Mouse (Mus musculus): ENCODE results near the gene Tagap. TPM values are rescaled to one million over a fixed set of nuclear protein-coding genes. Genes with fewer than 3 reads are reported as not detected.
A peak's percentile ranks its signal among the peaks of the same experiment; 100 is the strongest.

Gene Tagap
- polyA plus RNA-seq, 1 experiment from 2014 or later, result 1.5 TPM

GRCm38 (mm10) chr17:7918355-7918754 is 7.4 kb upstream of the Tagap start:
- Histone ChIP-seq H3K27me3 (ENCODE audit: insufficient read depth, low read length) (no peaks in the 10 kb centered on the region), H3K27ac (ENCODE audit: low read depth) (no peak overlapping the region), H3K4me2 (ENCODE audit: low read depth, low read length) (no peak overlapping the region), H3K36me3 (replicated peaks; ENCODE audit: insufficient read depth, low read length) (no peaks in the 10 kb centered on the region), H3K4me3 (ENCODE audit: low read depth, low read length) (no peak overlapping the region), H3K9ac (replicated peaks) (no peak overlapping the region), H3K9me3 (ENCODE audit: low read length) (no peaks in the 10 kb centered on the region), H3K4me1 (ENCODE audit: insufficient read depth) (peaks cover 4% of the 10 kb centered on the region; the same call in 1 of the 2 replicates)
- no peak for DNase-seq
- TF ChIP-seq CTCF (IDR thresholded peaks at IDR 0.05; ENCODE audit: low read depth), result no peak
- TF ChIP-seq EP300 (IDR thresholded peaks at IDR 0.05; ENCODE audit: low read depth), result no peak
- ATAC-seq, result no peak
- WGBS (ENCODE audit: insufficient replicate concordance), result 63% methylated on average over 2 of the region's 2 CpGs

DNA sequence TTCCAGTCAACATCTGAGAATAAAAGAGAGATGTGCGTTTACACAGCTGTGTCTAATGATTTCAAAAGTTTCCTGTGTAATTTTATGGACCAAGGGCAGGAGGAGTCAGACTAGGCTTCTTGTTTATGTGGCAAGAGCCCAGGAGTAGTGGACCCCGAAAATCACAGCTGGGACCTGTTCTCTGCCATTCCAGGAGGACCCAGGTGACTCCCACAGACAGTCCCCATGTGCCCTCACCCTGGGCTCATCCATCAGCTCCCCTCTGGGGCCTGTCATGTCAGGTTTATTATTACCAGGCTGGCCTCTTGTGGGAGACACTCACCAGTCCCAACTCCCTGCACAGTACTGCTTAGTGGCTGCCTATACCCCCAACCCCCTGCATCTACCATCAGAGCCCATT is 6.6 kb upstream of the Tagap start:
- H3K9me3 ChIP-seq (ENCODE audit: low read length), result no peaks in the 10 kb centered on the region
- H3K27me3 ChIP-seq (ENCODE audit: insufficient read depth, low read length), result no peaks in the 10 kb centered on the region
- ATAC-seq, result no peak
- no peak overlapping the region for H3K27ac ChIP-seq (ENCODE audit: low read depth)
- no peaks in the 10 kb centered on the region for H3K36me3 ChIP-seq (replicated peaks; ENCODE audit: insufficient read depth, low read length)
- H3K4me3 ChIP-seq (ENCODE audit: low read depth, low read length), result no peak overlapping the region
- no peak overlapping the region for H3K9ac ChIP-seq (replicated peaks)
- WGBS (ENCODE audit: insufficient replicate concordance), result 47% methylated on average over 2 of the region's 2 CpGs
- H3K4me2 ChIP-seq (ENCODE audit: low read depth, low read length), result no peak overlapping the region
- peaks cover 4% of the 10 kb centered on the region; the same call in 1 of the 2 replicates for H3K4me1 ChIP-seq (ENCODE audit: insufficient read depth)
- DNase-seq, result no peak
- TF ChIP-seq CTCF (IDR thresholded peaks at IDR 0.05; ENCODE audit: low read depth) (no peak), EP300 (IDR thresholded peaks at IDR 0.05; ENCODE audit: low read depth) (no peak)

DNA sequence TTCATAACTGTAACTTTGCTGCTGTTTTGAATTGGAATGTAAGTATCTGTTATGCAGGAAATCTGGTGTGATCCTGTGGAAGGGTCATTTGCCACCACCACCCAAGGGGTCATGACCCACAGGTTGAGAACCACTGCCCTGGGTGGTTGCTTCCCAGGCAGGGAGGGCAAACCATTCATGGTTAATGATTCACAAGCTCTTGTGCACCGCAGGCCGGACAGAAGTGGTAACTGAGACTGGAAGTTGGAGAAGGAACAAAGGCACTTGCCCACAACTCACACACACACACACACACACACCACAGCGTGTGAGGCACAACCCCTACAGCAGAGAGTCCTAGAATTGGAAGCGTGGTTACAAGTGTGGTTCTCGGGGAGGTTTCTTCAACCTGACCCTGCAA is 3.2 kb upstream of the Tagap start:
- H3K4me2 ChIP-seq (ENCODE audit: low read depth, low read length), result no peak overlapping the region
- H3K4me3 ChIP-seq (ENCODE audit: low read depth, low read length), result no peak overlapping the region
- H3K27ac ChIP-seq (ENCODE audit: low read depth), result no peak overlapping the region
- no peak for TF ChIP-seq EP300 (IDR thresholded peaks at IDR 0.05; ENCODE audit: low read depth)
- 0 out of 2 replicates have a peak, but pooled peaks have one; percentile 5 for TF ChIP-seq CTCF (IDR thresholded peaks at IDR 0.05; ENCODE audit: low read depth)
- no peaks in the 10 kb centered on the region for H3K4me1 ChIP-seq (ENCODE audit: insufficient read depth)
- DNase-seq, result no peak
- H3K9me3 ChIP-seq (ENCODE audit: low read length), result no peaks in the 10 kb centered on the region
- H3K36me3 ChIP-seq (replicated peaks; ENCODE audit: insufficient read depth, low read length), result no peaks in the 10 kb centered on the region
- WGBS (ENCODE audit: insufficient replicate concordance), result 48% methylated on average over 5 of the region's 5 CpGs
- no peaks in the 10 kb centered on the region for H3K27me3 ChIP-seq (ENCODE audit: insufficient read depth, low read length)
- no peak overlapping the region for H3K9ac ChIP-seq (replicated peaks)
- ATAC-seq, result peak; percentile 51; the same call in 1 of the 2 replicates

DNA sequence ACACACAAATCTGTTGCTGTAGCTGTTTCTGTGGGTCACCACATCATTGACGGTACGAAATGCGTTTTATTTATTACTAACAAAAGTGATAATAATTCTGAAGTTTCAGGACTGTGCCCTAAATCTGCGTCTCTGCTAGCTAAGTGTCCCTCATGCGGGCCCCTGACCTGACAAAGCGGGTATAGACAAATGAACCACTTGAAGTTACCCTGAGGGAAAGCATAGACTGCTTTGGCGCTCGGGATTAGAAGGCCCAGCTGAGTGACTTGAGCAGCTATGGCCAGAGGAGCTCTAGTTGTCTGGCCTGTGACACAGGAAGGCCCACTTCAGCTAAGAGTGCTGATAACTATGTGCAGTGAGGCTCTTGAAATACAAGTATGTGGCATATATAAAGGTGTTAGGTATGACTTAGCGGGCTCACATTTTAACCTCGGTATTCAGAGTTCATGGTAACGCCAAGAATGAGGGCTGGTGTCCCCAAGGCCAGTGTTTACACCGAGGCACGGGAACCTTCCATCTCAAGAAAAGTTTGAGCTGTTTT is 1.5 kb upstream of the Tagap start:
- DNase-seq (no peak), ATAC-seq (no peak)
- Histone ChIP-seq H3K27me3 (ENCODE audit: insufficient read depth, low read length) (no peaks in the 10 kb centered on the region), H3K4me3 (ENCODE audit: low read depth, low read length) (no peak overlapping the region), H3K4me2 (ENCODE audit: low read depth, low read length) (no peak overlapping the region), H3K4me1 (ENCODE audit: insufficient read depth) (no peaks in the 10 kb centered on the region), H3K9me3 (ENCODE audit: low read length) (no peaks in the 10 kb centered on the region), H3K36me3 (replicated peaks; ENCODE audit: insufficient read depth, low read length) (no peaks in the 10 kb centered on the region), H3K9ac (replicated peaks) (no peak overlapping the region), H3K27ac (ENCODE audit: low read depth) (no peak overlapping the region)
- 84% methylated on average over 13 of the region's 13 CpGs for WGBS (ENCODE audit: insufficient replicate concordance)
- no peak for TF ChIP-seq CTCF (IDR thresholded peaks at IDR 0.05; ENCODE audit: low read depth)
- TF ChIP-seq EP300 (IDR thresholded peaks at IDR 0.05; ENCODE audit: low read depth), result no peak

DNA sequence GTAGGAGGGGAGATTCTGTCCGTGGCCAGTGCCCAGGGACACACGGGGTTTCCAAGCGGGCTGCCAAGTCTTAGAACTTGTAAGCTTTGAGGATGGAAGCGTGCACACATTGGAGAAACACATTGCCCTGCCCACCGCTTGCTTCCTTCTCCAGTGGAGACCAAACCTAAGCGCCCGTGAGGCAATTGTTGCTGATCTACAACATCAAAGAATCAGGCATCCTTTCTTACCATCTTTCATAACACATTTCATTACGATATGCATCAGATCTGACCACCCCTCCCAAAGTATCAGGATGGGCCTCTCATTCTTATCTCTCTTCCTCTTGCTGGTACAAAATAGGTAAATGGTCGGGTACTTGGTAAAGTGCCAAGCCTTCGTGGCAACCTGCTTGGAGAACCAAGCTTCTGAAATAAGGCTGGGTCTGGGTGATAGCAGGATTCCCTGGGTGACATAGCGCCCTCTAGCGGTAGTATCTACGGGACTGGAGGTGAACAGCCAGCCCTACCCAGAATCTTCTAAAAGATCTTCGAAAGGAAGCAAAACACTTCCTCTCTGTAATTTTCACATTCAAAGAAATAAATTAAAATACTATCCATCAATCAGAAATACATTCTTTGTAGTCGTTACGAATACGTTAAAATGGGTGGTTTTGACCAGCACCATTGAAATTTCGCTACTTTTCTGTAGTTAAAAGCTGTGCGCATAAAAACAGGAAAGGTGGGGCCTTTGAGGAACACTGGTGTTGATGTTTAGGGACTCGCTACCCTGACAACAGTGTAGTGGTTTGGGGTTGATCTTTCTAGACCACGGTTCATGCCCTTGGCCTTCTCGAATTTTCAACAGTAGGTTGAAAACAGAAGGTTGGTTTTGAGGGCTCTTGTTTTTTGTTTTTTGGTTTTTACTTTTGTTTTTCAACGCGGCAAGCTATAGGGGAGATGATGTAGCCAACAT is 2.1 kb downstream of the Tagap start:
- no peaks in the 10 kb centered on the region for H3K36me3 ChIP-seq (replicated peaks; ENCODE audit: insufficient read depth, low read length)
- no peaks in the 10 kb centered on the region for H3K9me3 ChIP-seq (ENCODE audit: low read length)
- H3K27me3 ChIP-seq (ENCODE audit: insufficient read depth, low read length), result no peaks in the 10 kb centered on the region
- 53% methylated on average over 24 of the region's 24 CpGs for WGBS (ENCODE audit: insufficient replicate concordance)
- H3K9ac ChIP-seq (replicated peaks), result no peak overlapping the region
- H3K4me1 ChIP-seq (ENCODE audit: insufficient read depth), result no peaks in the 10 kb centered on the region
- peak overlapping the region; percentile 40 for H3K4me2 ChIP-seq (ENCODE audit: low read depth, low read length)
- TF ChIP-seq CTCF (IDR thresholded peaks at IDR 0.05; ENCODE audit: low read depth), result peak; percentile 90
- no peak for TF ChIP-seq EP300 (IDR thresholded peaks at IDR 0.05; ENCODE audit: low read depth)
- no peak for ATAC-seq
- peak overlapping the region; percentile 8; the same call in 1 of the 2 replicates for H3K4me3 ChIP-seq (ENCODE audit: low read depth, low read length)
- H3K27ac ChIP-seq (ENCODE audit: low read depth), result no peak overlapping the region
- peak; percentile 83 for DNase-seq

GRCm38 (mm10) chr17:7928662-7929061 is 2.9 kb downstream of the Tagap start:
- no peak for ATAC-seq

More at GRCm38 (mm10) chr17:7928662-7929061, 2.9 kb downstream of the Tagap start:
- DNase-seq, result no peak
- H3K4me1 ChIP-seq (ENCODE audit: insufficient read depth), result no peaks in the 10 kb centered on the region
- 77% methylated on average over 6 of the region's 6 CpGs for WGBS (ENCODE audit: insufficient replicate concordance)
- H3K9ac ChIP-seq (replicated peaks), result no peak overlapping the region
- H3K36me3 ChIP-seq (replicated peaks; ENCODE audit: insufficient read depth, low read length), result no peaks in the 10 kb centered on the region
- no peak overlapping the region for H3K4me2 ChIP-seq (ENCODE audit: low read depth, low read length)
- no peaks in the 10 kb centered on the region for H3K27me3 ChIP-seq (ENCODE audit: insufficient read depth, low read length)
- no peak overlapping the region for H3K27ac ChIP-seq (ENCODE audit: low read depth)
- TF ChIP-seq EP300 (IDR thresholded peaks at IDR 0.05; ENCODE audit: low read depth), result no peak
- TF ChIP-seq CTCF (IDR thresholded peaks at IDR 0.05; ENCODE audit: low read depth), result no peak
- no peaks in the 10 kb centered on the region for H3K9me3 ChIP-seq (ENCODE audit: low read length)
- H3K4me3 ChIP-seq (ENCODE audit: low read depth, low read length), result no peak overlapping the region

All from liver, postnatal 0 days (tissue).